Mouse (Mus musculus): ENCODE results near the gene Stkld1. TPM values are rescaled to one million over a fixed set of nuclear protein-coding genes. Genes with fewer than 3 reads are reported as not detected.

Stkld1 gene
- polyA plus RNA-seq, 1 experiment from 2014 or later, result not detected

DNA sequence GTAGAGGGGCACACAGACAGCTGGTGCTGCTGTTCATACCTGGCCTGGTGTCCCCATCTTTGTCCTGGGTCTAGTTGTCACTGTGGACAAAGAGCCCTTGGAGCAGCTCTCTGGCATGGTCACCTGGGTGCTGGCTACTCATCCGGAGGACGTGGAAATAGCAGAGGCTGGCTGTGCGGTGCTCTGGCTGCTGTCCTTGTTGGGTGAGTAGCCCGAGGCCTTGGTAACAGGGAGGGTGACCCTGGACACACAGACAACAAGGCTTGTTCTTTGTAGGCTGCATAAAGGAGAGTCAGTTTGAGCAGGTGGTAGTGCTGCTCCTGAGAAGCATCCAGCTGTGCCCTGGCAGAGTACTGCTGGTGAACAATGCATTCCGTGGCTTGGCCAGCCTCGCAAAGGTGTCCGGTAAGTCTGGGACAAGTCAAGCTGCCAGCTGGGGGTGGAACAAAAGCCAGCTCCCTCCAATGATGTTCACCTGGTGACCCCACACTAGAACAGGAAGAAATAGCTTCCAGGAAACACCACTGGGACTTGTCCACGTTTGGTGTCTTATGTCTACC lies 17.6 kb downstream of the Stkld1 start:
- 88% methylated on average over 8 of the region's 8 CpGs for WGBS
- ATAC-seq (ENCODE audit: low FRiP score), result no peak
- Histone ChIP-seq H3K4me1 (replicated peaks; ENCODE audit: control insufficient read depth, insufficient read depth, low read length) (no peaks in the 10 kb centered on the region), H3K27ac (ENCODE audit: low read depth, low read length) (no peak overlapping the region), H3K27me3 (ENCODE audit: control insufficient read depth, insufficient read depth, low read length) (no peaks in the 10 kb centered on the region), H3K36me3 (ENCODE audit: control insufficient read depth, insufficient read depth, low read length) (peaks cover 4% of the 10 kb centered on the region), H3K9ac (ENCODE audit: low read depth, low read length) (no peak overlapping the region), H3K4me3 (ENCODE audit: low read depth, low read length) (no peak overlapping the region), H3K9me3 (ENCODE audit: control insufficient read depth, low read length) (no peaks in the 10 kb centered on the region), H3K4me2 (replicated peaks; ENCODE audit: low read depth, low read length) (no peak overlapping the region)
- no peak for DNase-seq (ENCODE audit: low spot score)

DNA sequence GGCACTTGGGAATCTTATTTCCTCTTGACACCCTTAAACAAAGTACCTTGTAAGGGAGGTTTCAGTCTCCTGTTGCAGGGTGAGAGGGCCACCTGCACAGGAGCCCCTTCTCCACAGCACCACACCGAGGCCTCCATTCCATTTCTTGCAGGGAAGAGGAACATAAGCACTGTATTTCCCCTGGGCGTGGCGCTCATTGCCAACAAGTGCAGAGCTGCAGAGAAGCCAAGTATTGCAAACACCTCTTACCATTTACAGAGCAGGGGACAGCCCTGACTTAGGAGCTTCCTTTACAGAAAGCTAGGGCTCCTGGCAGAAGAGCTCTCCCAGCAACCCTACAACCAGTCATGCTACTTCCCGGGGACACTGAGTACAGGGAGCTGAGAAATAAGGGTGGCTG lies 18.3 kb downstream of the Stkld1 start:
- H3K4me3 ChIP-seq (ENCODE audit: low read depth, low read length), result no peak overlapping the region
- H3K4me1 ChIP-seq (replicated peaks; ENCODE audit: control insufficient read depth, insufficient read depth, low read length), result no peaks in the 10 kb centered on the region
- H3K27ac ChIP-seq (ENCODE audit: low read depth, low read length), result no peak overlapping the region
- H3K9me3 ChIP-seq (ENCODE audit: control insufficient read depth, low read length), result no peaks in the 10 kb centered on the region
- WGBS, result 99% methylated on average over 4 of the region's 4 CpGs
- DNase-seq (ENCODE audit: low spot score) (no peak), ATAC-seq (ENCODE audit: low FRiP score) (no peak)
- no peaks in the 10 kb centered on the region for H3K27me3 ChIP-seq (ENCODE audit: control insufficient read depth, insufficient read depth, low read length)
- H3K4me2 ChIP-seq (replicated peaks; ENCODE audit: low read depth, low read length), result no peak overlapping the region
- H3K36me3 ChIP-seq (ENCODE audit: control insufficient read depth, insufficient read depth, low read length), result peaks cover 7% of the 10 kb centered on the region
- no peak overlapping the region for H3K9ac ChIP-seq (ENCODE audit: low read depth, low read length)

DNA sequence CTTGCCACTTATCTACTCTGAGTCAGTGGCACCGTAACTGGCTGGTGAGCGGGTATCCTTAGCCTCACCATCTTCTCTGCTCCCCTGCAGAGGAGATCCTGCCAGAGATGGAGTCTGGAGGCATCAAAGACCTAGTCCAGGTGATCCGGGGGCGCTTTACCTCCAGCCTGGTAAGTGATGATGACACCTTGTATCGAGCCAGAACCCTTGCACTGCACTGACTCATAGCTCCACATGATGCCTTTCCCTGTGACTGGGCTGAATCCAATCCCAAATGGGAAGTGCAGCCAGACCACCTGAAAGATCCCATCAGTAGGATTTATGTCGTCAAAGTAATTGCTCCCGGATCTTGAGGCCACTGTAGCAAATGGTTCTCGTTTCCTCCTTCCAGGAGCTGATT lies 19.0 kb downstream of the Stkld1 start:
- DNase-seq (ENCODE audit: low spot score) (no peak), ATAC-seq (ENCODE audit: low FRiP score) (no peak)
- Histone ChIP-seq H3K36me3 (ENCODE audit: control insufficient read depth, insufficient read depth, low read length) (peaks cover 7% of the 10 kb centered on the region), H3K9me3 (ENCODE audit: control insufficient read depth, low read length) (no peaks in the 10 kb centered on the region), H3K4me2 (replicated peaks; ENCODE audit: low read depth, low read length) (no peak overlapping the region), H3K4me3 (ENCODE audit: low read depth, low read length) (no peak overlapping the region), H3K27ac (ENCODE audit: low read depth, low read length) (no peak overlapping the region), H3K27me3 (ENCODE audit: control insufficient read depth, insufficient read depth, low read length) (no peaks in the 10 kb centered on the region), H3K4me1 (replicated peaks; ENCODE audit: control insufficient read depth, insufficient read depth, low read length) (no peaks in the 10 kb centered on the region), H3K9ac (ENCODE audit: low read depth, low read length) (no peak overlapping the region)
- 94% methylated on average over 8 of the region's 8 CpGs for WGBS

DNA sequence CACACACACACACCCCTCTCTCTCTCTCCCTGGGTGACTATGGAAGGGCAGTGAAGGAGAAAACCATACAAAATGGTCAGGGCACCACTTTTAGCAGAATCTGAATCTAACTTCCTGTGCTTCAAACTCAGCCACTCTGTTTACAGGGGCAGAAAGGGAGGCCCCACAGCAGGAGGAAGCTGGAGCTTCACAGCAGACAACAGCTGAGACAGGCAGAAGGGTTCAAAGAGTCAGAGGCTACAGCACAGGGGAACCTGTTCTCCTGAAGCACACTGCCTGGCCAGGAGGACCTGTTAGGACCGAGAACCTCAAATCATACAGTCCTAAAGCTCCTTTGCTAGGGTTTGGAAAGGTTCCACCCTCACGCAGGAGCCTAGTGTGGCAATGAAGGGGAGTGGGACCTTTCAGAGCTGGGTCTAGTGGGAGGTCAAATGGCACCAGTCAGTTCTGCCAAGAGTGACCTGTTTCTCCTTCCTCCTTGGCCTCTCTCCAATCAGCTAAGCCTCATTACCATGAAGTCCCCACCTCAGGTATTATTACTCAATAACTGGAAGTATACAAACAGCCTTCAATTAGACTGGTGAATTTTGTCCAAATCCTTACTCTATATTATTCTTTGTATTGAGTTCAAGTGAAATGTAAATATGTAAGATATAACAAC lies 21.0 kb downstream of the Stkld1 start:
- Histone ChIP-seq H3K4me3 (ENCODE audit: low read depth, low read length) (no peak overlapping the region), H3K4me2 (replicated peaks; ENCODE audit: low read depth, low read length) (no peak overlapping the region), H3K9ac (ENCODE audit: low read depth, low read length) (no peak overlapping the region), H3K27me3 (ENCODE audit: control insufficient read depth, insufficient read depth, low read length) (no peaks in the 10 kb centered on the region), H3K9me3 (ENCODE audit: control insufficient read depth, low read length) (no peaks in the 10 kb centered on the region), H3K27ac (ENCODE audit: low read depth, low read length) (no peak overlapping the region), H3K36me3 (ENCODE audit: control insufficient read depth, insufficient read depth, low read length) (peaks cover 9% of the 10 kb centered on the region), H3K4me1 (replicated peaks; ENCODE audit: control insufficient read depth, insufficient read depth, low read length) (no peaks in the 10 kb centered on the region)
- 85% methylated on average over 2 of the region's 2 CpGs for WGBS
- DNase-seq (ENCODE audit: low spot score) (no peak), ATAC-seq (ENCODE audit: low FRiP score) (no peak)

DNA sequence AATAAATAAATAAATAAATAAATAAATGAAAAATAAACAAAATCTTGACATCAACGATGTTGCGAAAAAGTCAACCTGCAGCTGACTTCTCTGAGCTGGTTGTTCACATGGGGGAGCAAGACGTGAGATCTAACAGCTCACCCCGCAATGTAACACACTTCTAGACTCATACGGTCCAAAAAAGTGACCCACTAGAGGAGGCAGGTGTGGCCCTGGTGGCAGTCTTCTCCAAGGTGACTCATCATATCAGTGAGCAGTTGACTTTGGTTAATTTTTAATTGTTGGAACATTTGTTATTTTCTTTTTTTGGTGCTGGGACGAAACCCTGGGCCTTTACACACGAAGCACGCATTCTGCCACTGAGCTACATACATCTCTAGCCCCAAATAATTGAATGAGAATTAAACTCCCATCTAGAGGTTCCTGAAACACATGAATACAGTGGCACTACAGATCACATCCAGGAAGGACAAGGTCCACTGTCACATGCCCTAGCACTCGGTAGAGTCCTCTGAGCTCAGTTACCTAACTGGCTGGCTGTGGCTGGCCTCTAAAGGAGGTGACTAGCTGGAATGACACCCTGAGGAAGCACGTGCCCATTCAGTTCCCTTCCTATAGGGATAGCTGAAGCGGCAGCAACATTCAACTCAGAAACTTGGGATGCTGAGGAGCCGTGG lies 23.1 kb downstream of the Stkld1 start:
- Histone ChIP-seq H3K27ac (ENCODE audit: low read depth, low read length) (no peak overlapping the region), H3K4me1 (replicated peaks; ENCODE audit: control insufficient read depth, insufficient read depth, low read length) (no peaks in the 10 kb centered on the region), H3K36me3 (ENCODE audit: control insufficient read depth, insufficient read depth, low read length) (peaks cover 14% of the 10 kb centered on the region), H3K4me3 (ENCODE audit: low read depth, low read length) (no peak overlapping the region), H3K9ac (ENCODE audit: low read depth, low read length) (no peak overlapping the region), H3K4me2 (replicated peaks; ENCODE audit: low read depth, low read length) (no peak overlapping the region), H3K27me3 (ENCODE audit: control insufficient read depth, insufficient read depth, low read length) (no peaks in the 10 kb centered on the region), H3K9me3 (ENCODE audit: control insufficient read depth, low read length) (no peaks in the 10 kb centered on the region)
- DNase-seq (ENCODE audit: low spot score), result no peak
- ATAC-seq (ENCODE audit: low FRiP score), result no peak
- WGBS, result 95% methylated on average over 12 of the region's 12 CpGs

DNA sequence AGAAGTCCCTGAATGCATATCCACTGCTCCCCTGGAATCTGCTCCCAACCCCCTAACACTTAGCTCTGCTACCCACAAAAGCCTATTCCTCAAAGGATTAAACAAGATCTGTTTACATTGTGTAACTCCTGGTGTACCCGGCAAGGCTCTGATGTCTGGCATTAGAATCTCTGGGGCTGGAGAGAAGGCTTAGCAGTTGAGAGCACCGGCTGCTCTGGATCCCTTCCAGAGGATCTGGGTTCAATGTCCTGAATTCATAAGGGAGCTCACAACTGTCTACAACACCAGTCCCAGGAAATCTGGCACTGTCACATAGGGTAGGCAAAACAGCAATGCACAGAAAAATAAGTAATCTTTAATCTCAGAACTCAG lies 23.6 kb downstream of the Stkld1 start:
- 91% methylated on average over 2 of the region's 2 CpGs for WGBS
- Histone ChIP-seq H3K36me3 (ENCODE audit: control insufficient read depth, insufficient read depth, low read length) (peaks cover 14% of the 10 kb centered on the region), H3K27me3 (ENCODE audit: control insufficient read depth, insufficient read depth, low read length) (no peaks in the 10 kb centered on the region)

DNA sequence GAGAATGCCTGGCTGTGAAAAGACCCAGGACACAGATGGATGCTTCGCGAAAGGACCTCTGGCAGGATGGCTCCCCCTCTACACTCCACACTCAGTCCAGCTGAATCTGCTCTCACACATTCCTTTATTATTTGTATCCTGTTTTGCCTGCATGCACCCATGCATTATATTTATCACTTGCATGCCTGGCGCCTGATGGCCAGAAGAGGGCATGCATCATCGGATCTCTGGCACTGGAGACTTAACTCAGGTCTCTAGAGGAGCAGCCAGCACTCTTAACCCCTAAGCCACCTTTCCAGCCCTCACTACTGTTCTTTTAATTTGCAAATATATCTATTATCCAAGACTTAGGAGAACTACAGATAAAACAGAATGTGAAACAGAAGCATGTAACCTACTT lies 26.9 kb downstream of the Stkld1 start:
- Histone ChIP-seq H3K4me1 (replicated peaks; ENCODE audit: control insufficient read depth, insufficient read depth, low read length) (peaks cover 4% of the 10 kb centered on the region; the same call in 1 of the 2 replicates), H3K27me3 (ENCODE audit: control insufficient read depth, insufficient read depth, low read length) (no peaks in the 10 kb centered on the region), H3K9me3 (ENCODE audit: control insufficient read depth, low read length) (no peaks in the 10 kb centered on the region), H3K4me3 (ENCODE audit: low read depth, low read length) (no peak overlapping the region), H3K27ac (ENCODE audit: low read depth, low read length) (no peak overlapping the region), H3K36me3 (ENCODE audit: control insufficient read depth, insufficient read depth, low read length) (peaks cover 9% of the 10 kb centered on the region), H3K9ac (ENCODE audit: low read depth, low read length) (no peak overlapping the region), H3K4me2 (replicated peaks; ENCODE audit: low read depth, low read length) (no peak overlapping the region)
- 80% methylated on average over 4 of the region's 4 CpGs for WGBS
- DNase-seq (ENCODE audit: low spot score) (no peak), ATAC-seq (ENCODE audit: low FRiP score) (no peak)

More for the DNA sequence above, 23.6 kb downstream of the Stkld1 start:
- Histone ChIP-seq H3K9me3 (ENCODE audit: control insufficient read depth, low read length) (no peaks in the 10 kb centered on the region), H3K9ac (ENCODE audit: low read depth, low read length) (no peak overlapping the region), H3K27ac (ENCODE audit: low read depth, low read length) (no peak overlapping the region), H3K4me3 (ENCODE audit: low read depth, low read length) (no peak overlapping the region), H3K4me2 (replicated peaks; ENCODE audit: low read depth, low read length) (no peak overlapping the region), H3K4me1 (replicated peaks; ENCODE audit: control insufficient read depth, insufficient read depth, low read length) (no peaks in the 10 kb centered on the region)
- ATAC-seq (ENCODE audit: low FRiP score), result no peak
- no peak for DNase-seq (ENCODE audit: low spot score)

DNA sequence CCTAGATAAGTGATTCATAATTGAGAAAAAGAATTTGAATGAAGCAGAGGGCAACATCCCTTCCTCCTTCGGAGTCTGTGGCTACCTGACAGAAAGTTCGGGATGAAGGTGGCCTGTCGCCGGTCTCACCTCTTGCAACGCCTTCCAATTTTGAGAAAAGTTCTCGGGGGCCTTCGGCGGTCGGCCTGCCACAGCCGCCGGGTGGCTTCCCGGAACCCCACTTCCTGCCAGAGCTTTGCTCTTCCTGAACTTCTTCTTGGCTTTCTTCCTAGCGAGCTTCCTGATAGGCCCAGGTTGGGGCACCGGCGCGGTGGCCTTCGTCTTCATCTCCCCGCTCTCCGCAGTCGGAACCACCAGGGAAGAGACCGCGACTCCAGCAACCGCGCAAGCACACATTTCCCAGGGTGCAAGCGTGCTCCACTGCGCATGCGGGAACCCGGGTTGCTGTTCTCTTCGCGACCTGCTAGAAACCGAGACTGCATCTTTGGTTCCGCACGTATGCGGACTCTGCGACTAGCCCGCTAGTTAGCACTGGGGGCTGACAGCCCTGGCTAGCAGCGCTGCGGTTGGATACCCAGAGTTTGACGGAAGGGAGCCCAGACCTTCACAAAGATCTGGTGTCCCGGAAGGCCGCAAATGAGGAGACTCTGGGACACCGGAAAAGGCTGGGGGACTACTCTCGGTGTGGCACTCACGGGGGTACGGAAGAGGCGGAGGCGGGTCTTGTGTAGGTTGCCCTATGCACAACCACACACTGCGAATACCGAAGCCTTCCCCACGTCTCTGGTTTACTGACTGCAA lies 30.3 kb downstream of the Stkld1 start, which contains the start of gene Rexo4:
TSS of gene Rexo4 (minus strand) at position 464 of the 801 bp plus-strand sequence.
- Histone ChIP-seq H3K9me3 (ENCODE audit: control insufficient read depth, low read length) (no peaks in the 10 kb centered on the region), H3K27ac (ENCODE audit: low read depth, low read length) (peak within 1 kb of the TSS; percentile 99), H3K27me3 (ENCODE audit: control insufficient read depth, insufficient read depth, low read length) (no peaks in the 10 kb centered on the region), H3K4me1 (replicated peaks; ENCODE audit: control insufficient read depth, insufficient read depth, low read length) (peaks cover 4% of the 10 kb centered on the region; the same call in 1 of the 2 replicates), H3K4me3 (ENCODE audit: low read depth, low read length) (peak within 1 kb of the TSS; percentile 87), H3K9ac (ENCODE audit: low read depth, low read length) (peak within 1 kb of the TSS; percentile 86), H3K4me2 (replicated peaks; ENCODE audit: low read depth, low read length) (peak within 1 kb of the TSS; percentile 78), H3K36me3 (ENCODE audit: control insufficient read depth, insufficient read depth, low read length) (peaks cover 7% of the 10 kb centered on the region)
- ATAC-seq (ENCODE audit: low FRiP score) (peak; percentile 96), DNase-seq (ENCODE audit: low spot score) (peak; percentile 96)
- WGBS, result under 1% methylated on average over 50 of the region's 50 CpGs
